Mouse (Mus musculus) spleen, postnatal 36 days (tissue): ENCODE measurements around the gene Pacs1.
"Not testable (repeated sequence)": the region's sequence is repeated elsewhere in the genome, so short reads cannot be mapped to it uniquely, and the experiment has no call there.

Experiments
- DNase-seq, 2 experiments: peaks; one replicate each; pipeline ENCODE4 v3.0.0; 2022; ENCODE audit warnings: low spot score in 2 of 2, mixed read lengths in 1 of 2

Pacs1 gene

DNA sequence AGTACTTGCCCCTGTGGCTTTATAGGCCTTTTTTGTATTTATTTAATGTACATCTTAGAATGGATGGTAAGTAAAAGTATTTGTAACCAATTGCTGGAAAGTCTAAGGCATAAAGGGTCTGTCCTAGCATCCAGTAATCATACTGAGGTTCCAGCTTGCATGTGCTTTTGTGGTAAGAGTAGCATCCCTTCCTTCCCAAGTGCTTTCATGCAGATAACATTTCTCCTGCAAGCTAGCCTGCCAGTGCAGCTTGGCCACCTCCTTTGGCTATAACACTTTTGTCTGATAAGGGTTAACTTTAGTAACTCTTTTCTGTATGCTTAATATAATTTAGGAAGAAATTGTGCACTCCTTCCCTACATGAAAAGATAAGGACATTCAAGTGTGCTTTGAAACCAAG lies 4.9 kb downstream of the Pacs1 start:
- DNase-seq = no peak

DNA sequence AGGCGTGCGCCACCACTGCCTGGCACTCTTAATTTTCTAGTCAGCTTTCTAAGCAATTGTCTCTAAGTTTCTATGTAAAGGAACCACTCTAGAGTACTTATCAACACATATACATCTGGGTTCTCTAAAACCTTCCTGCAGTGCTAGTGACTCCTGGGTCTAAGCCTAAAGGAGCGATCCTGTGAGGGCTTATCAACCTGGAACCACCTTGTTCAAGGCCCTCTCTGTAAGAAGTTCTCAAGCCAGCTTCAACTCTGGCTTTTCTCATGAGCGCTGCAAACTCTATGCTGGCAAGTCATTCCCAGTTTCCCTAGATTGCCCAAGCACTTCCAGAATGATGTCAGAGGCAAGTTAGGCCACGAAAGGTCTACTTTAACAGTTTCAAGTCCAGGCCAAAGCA lies 5.9 kb downstream of the Pacs1 start:
- no peak for DNase-seq

DNA sequence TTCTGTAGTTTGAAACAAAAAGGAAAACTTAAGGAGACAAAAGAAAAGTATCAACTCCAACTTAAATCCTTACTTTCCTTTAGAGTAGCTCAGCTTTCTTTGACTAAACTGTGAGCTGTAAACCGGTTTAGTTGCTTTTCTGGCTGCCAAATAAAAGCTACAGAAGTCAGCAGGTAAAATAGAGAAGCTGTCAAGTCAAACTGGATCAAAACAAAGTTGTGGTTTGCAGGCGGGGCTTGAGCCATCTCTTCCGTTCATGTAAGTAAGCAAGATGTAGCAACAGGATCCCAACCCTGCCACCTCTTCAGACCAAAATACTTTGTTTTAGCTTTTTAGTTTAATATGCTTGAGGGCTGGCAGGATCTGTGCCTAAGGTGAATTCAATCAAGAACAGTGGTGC lies 15.8 kb downstream of the Pacs1 start:
- peak; percentile 79 to 84 for DNase-seq

DNA sequence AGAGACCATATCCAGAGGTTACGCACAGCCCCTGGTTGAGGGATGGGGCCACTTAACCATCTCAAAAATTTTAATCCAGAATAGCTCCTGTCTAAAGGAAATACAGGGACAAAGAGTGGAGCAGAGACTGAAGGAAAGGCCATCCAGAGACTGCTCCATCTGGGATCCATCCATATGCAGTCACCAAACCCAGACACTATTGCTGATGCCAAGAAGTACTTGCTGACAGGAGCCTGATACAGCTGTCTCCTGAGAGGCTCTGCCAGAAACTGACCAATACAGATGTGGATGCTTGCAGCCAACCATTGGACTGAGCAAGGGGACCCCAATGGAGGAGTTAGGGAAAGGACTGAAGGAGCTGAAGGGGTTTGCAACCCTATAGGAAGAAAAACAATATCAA lies 35.9 kb downstream of the Pacs1 start:
- not testable (repeated sequence) for DNase-seq

DNA sequence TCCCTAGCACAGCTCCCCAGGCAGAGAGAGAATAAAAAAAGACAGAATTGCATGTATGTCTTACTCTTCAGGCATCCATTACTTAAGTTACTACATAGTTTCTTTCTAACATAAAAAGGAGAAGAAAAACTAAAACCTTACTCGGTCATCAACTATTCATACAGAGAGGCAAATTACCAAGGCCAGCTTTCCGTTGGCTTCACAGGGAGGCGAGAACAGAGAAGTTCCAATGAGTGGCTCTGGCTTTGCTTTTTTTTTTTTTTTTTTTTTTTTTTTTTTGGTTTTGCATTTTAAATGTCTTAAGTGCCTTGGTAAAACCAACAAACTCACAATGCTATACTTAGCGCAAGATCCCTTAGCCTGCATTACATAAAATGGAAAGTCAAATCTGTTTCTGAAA lies 40.2 kb downstream of the Pacs1 start:
- peak; percentile 64 to 66 for DNase-seq

DNA sequence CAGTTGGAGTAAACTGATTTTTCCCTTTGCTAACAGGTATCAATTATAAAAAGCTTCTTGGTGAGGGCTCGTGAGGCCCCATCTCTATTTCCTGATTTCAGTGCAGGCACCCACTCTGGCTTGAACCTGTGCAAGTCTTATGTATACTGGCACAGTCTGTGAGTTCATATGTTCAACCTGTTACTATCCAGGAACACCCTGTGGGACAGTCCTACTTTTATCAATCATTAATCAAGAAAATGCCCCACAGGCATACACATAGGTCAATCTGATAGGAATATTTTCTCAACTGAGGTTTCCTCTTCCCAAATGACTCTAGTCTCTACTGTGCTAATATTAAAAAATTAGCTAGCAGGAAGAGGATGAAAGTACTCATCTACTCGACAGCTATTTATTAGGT lies 42.8 kb downstream of the Pacs1 start:
- no peak for DNase-seq

DNA sequence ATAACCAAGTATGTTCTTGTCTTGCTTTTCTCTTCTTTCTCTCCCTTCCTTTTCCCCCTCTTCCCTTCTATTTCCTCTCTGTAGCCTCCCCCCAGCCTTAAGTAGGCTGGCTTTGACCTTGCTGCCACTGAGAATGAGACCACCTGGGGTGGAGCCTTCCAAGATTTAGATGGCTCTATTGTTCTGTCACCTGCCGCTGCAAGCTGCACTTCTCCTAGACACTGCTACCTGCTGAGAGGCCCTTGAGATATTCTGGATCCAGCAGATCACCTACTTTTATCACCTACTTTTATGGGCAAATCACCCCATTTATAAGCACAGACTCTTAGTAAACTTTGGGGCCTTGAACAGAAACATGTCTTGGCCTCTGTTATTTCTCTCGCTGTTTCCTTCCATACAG lies 48.3 kb downstream of the Pacs1 start:
- no peak for DNase-seq

DNA sequence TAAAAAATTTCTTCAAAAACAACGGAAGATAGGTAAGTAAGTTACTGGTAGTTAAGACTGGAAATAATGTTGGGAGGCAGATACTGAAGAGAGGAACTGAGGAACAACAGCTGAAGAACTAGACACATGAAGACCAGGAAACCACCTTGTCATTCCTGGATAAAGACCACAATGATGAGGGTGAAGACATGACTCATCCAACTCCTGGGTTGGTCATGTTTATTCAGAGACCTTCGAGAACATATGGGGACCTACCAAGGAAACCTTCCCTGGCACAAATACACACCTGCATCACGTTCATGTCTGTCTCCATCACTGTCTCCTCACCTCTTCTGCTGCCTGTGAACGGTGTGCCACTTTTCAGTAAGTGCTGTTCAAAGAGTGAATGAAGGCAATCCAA lies 48.8 kb downstream of the Pacs1 start:
- DNase-seq = no peak

DNA sequence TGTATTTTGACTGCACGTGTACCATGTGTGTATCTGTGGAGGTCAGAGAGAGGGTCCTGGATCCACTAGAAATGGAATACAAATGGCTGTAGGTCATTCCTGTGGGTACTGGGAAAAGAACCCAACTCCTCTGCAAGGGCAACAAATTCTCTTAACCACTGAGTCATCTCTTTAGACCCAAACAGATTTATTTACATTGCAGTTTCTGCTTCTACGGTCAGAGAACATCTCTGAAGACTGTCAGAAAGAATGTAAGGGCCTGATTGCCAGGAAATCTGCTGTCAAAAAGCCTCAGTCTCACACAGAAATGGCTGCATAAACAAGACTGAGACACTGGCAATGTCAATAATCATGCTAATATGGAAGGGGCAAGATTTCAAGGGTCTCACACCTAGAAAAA lies 51.0 kb downstream of the Pacs1 start:
- DNase-seq = no peak

DNA sequence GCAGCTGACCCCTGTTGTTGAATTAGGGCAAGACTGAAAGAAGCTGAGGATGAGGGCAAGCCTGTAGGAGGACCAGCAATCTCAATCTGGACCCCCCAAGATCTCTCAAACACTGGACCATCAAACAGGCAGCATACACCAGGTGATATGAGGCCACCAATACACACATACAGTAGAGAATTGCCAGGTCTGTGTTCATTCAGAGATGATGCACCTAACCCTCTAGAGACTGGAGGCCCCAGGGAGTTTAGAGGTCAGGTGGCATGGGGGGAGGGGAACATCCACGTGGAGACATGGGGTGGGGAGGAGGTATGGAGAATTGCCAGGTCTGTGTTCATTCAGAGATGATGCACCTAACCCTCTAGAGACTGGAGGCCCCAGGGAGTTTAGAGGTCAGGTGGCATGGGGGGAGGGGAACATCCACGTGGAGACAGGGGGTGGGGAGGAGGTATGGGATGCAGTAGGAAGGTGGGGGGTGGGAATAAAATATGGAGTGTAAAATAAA lies 51.6 kb downstream of the Pacs1 start:
- DNase-seq = not testable (repeated sequence)

DNA sequence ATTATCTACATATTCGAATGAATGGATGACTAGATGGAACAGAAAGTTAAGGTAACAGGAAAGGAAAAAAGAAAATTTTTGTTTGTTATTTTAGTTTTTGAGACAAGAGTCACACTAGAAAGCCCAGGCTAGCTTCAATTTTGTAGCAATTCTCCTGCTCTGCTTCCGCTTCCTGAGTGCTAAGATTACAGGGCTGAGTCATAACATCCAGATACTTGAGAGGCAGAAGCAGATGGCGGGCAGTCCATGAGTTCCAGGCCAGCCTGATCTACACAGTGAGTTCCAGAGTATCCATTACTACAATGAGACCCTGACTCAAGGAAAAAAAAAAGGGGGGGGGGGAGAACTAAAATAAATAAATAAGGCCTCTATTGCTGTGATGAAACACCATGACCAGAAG lies 52.5 kb downstream of the Pacs1 start:
- no peak for DNase-seq

DNA sequence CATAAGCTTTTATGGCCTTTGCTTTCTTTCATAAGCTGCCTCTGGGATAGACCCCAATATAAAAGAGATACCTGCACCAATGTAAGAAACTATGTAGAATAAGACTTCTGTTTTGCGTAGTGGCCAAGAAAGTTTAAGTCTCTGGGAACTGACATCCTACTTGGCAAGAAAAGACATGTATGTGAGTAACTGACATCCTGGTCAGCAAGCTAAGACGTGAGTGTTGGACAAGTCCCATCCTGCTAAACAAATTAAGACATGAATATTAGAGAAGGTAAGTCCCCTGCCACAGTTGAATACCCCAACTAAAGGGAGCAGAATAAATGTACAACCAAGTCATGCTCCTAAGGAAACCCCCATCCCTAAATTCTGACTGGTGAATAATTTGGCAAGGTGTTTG lies 71.2 kb downstream of the Pacs1 start:
- no peak for DNase-seq

DNA sequence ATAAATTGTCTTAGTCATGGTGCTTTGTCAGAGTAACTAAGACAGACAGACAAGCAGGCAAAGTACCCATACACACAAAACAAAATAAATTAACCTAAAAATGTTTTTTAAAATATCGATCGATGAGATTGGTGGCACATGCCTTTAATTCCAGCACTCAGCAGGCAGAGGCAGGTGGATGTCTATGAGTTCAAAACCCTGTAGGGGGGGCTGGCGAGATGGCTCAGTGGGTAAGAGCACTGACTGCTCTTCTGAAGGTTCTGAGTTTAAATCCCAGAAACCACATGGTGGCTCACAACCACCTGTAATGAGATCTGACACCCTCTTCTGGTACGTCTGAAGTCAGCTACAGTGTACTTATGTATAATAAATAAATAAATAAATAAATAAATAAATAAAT lies 72.3 kb downstream of the Pacs1 start:
- DNase-seq = peak; percentile 6 to 15

DNA sequence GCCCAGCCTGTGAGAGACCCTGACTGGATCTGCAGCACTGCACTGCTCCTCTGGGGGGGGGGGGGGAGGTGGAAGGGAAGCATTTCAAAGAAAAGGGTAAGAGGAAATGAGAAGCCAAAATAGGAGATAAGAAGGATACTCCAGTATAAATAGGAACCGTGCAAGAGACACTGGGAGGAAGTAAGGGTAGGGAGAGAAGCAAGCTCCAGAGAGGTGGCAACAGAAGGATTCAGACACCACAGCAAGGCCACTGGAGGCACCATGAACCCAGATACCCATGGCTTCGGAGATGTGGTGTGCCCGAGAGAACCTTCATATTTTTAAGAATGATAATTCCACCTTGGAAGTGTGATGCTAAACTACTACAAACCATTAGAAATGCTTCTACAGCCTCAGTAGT lies 74.4 kb downstream of the Pacs1 start:
- DNase-seq = no peak

DNA sequence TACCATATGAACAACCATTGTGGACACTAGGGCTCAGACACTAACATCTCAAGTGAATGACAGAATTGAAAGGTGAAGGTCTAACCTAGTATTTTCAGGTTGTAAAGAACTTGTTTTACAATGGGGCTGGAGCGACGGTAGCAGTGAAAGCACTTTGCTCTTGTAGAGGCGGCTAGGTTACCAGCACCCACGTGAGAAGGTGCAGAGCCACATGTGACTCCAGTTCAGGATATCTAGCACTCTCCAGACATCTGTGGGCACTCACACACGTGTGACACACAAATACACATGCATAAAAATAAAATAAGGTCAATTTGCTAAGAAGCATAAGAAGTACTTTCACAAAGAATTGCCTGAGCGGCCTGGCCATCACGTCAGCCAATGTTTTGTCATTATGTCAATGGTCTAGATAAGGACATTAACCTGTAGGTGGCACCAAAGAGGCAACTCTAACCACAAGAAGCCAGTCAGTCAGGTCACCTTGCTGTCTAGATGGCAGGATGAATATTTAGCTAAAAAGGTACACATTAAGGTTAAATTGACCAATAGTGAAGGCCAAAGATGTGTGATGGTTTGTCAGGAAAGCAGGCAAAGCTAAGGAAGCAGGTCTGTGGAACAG lies 77.4 kb downstream of the Pacs1 start:
- DNase-seq = peak; percentile 59 to 73

DNA sequence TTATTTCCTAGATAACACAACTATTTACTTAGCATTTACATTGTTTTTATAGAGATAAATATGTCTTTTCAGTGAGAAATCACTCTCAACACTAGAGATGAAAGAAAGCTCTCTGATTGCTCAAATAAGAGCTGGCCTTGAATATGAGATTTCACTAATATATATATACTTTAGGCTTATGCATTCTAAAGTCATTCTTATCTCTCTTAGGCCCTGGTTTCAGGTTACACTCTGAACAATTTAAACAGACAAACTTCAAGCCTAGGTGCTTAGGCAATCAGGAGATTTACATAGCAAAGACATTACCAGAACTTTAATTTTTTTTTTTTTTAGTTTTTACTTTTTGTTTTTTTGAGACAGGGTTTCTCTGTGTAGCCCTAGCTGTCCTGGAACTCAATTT lies 80.5 kb downstream of the Pacs1 start:
- DNase-seq = no peak

DNA sequence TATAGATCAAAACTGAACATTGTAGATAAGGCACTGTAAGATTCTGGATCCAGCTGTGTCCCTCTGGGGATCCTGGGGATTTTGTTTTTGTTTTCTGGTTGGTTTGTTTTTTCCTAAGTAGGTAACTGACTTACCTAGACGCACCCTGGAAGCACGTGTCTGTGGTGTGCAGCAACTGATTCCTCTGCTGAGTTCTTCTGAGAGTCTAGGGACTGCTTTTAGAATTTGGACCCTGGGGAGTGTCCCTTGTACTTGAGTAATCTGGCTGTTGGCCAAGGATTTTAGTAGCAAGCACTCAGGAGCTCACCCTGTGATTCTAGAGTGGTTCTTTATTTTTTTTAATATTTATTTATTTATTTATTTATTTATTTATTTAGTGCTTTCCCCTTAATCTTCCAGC lies 85.5 kb downstream of the Pacs1 start:
- DNase-seq = no peak

DNA sequence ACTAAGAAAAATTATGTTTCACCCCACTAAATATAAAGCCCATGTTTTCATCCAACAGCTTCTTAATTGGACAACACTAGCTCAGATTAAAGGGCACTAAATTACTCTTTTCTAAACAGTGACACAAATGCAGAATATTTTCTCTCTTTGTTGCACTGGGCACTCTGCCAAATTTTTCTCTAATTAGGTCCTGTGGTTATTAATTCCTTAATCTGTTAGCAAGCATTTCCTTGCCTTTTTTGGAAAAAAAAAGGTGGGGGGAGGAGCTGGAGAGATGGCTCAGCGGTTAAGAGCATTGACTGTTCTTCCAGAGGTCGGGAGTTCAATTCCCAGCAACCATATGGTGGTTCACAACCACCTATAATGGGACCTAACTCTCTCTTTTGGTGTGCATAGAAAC lies 91.0 kb downstream of the Pacs1 start:
- no peak for DNase-seq

DNA sequence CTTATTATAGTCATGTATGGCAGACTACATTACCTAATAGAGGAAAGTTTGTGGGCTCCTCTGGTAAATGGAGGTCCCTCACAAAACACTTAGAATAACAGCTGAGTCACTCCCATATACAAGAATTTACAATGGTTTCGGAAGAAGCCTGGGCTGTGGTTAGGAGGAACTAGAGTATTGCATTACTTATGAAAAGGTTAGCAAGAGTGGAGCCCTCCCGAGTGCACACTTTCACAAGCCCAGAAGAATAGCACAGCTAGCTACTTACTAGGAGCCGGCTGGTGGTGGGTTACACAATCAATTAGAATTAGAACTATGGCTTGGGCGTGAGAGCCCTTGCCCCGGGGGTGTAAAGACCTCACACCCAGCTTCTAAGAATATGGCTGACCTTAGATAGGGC lies 94.3 kb downstream of the Pacs1 start:
- peak in 1 of 2 experiments; percentile 10 for DNase-seq

DNA sequence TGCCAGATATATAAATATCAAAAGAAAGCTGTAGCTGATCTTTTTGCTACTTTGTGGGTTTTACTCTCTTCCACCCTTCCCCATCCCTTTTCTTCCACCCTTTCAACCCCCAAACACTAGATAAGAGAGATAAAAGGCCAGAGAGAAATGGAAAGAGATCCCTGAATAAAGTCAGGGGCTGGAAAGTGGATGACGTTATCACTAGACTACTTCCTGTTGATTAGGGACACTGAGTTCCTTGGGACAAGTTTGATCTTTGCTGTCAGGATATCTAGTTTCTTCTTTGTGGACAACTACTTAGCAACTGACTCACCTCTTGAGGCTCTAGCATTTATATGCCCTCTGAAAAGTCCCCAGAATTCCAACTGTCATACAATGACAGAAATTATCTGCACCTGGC lies 102.5 kb downstream of the Pacs1 start:
- no peak for DNase-seq

DNA sequence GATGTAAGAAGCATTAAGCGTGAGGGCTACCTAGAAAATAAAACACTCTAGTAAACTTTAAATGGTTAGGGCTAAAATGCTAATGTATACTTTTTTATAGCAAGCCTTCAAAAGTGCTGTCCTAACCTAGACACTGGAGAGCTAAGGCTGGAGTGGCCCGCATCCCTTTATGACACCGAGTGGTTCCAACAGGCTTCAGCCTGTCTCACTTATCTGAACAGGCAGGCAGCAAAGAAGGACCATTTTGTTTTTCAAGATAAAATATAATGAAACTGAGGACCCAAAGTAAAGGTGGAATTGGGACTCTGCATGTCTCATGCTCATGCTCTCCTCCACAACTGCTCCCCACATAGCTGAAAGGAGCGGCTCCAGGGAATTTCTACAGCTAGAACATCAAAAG lies 105.4 kb downstream of the Pacs1 start:
- DNase-seq = no peak

DNA sequence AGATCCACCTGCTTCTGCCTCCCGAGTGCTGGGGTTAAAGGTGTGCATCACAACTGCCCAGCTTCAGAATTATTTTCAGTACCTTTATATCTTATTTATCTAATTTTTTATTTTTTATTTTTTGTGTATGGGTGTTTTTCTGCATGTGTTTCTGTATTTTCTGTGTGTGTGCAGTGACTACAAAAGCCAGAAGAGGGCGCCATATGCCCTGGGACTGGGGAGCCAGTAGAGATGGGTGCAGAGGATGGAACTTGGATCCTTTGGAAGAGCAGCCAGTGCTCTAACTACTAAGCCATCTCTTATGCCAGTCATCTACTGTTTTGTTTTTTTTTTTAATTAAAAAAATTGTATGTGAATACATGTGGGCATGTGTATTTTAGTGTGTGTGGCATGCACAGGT lies 108.5 kb downstream of the Pacs1 start:
- DNase-seq = no peak

DNA sequence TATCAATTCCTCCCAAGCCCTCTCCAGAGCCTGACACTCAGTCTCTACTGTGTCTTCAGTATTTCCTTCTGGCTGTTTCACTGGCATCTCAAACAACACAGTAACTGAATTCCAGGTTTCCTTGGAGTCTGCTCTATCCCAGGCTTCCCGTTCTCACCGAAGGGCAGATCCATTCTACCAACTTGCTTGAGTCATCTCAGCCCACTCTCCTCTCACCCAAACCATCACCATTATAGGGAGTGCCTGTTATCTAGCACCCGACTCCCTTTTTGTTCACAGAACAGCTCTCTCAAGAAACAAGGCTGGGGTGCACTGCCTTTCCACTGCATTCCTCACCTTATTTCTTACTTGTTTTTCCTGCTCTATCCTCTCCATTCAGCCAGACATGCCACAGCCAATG lies 111.0 kb downstream of the Pacs1 start:
- DNase-seq = no peak

DNA sequence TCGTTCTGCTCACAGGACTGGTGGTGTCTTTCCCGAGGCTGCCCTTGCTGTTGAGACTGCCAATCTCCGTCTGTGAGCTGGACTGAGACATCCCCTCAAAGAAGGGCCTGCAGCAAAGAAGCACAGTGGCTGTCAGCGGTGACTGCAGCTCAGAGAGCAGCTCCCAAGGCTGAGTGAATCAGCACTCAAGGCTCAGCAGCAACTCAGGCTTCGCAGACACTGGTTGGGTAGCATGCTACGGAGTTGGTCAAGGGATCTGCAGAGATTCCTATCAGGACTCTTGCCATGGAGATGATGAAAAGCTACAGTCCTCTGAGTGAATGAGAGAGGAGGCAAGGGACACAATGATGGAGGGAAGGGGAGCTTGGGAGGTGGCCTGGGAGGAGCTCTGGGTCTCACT lies 120.7 kb downstream of the Pacs1 start:
- no peak for DNase-seq
